Mouse (Mus musculus): Measurements from ENCODE around the gene Wdr61. TPM values are rescaled to one million over a fixed set of nuclear protein-coding genes. Genes with fewer than 3 reads are reported as not detected.
A peak's percentile ranks its signal among the peaks of the same experiment; 100 is the strongest.

Wdr61 gene
- total RNA-seq, 2 experiments from 2014 or later = 49.7 to 62.1 TPM

DNA sequence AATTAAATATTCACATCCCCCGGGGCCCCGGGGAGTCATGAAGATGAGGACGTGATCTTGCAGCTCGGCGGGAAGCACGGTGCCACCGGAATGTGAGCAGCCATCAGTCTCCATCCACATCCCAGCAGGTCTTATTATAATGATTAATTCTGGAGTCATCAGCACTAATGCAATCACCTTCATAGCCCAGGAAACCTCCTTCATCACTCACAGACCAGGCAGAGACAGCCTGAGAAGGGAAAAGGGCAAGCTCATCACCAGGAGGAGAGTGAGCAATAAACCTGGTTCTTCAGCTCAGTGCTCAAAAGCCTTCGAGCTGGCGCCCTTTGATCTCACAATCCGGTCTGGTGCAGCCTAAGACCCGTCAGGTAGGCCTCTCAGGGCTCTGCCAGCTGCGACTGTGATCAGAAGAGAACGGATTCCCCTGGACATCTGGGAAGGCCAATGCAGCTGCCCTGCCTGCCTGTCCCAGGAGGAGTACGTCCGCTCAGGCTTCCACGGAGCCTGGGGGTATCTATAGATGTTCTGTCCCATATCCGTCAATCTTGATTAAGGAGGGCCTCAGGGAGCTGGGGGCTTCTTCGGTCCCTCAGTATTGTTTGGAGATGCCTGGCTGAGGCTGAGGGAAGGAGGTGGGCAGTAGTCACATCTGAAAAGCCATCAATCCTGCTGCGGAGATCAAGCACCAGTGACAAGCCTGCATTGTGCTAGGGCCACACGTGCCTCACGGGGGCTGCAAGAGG, 18.1 kb upstream of the Wdr61 start:
- DNase-seq (ENCODE audit: extremely low spot score in 1 of 2, low spot score in 2 of 2) = no peak
- H3K4me3 ChIP-seq = no peak overlapping the region
- no peak overlapping the region for H3K27ac ChIP-seq
- intact Hi-C loops (cut with DNase I) = loop anchor here (5.0 kb wide), 1 partner anchor 60 kb away; no protein-coding TSS in a partner anchor
- no peak for TF ChIP-seq CTCF (IDR thresholded peaks at IDR 0.05)

DNA sequence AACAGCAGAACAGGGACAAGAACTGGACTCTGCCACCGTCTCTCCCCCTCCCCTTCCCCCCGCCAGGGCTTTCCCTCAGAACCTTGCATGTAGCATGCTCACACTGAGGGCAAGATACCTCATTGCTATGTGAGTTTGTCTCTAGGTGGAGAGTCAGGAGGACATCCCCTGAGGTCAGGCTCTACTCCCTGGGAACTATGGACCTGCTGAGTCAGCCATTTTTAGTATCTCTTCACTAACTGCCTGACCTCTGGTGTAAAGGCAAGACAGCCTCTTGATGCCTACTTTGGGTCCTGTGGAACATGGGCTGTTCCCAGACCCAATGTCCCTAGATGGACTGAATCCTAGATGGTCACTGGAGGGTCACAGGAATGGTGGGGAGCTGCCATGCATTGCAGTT, 17.4 kb upstream of the Wdr61 start:
- no peak for DNase-seq (ENCODE audit: extremely low spot score in 1 of 2, low spot score in 2 of 2)
- no peak for TF ChIP-seq CTCF (IDR thresholded peaks at IDR 0.05)
- intact Hi-C loops (cut with DNase I) = loop anchor here (5.0 kb wide), 1 partner anchor 61 kb away; no protein-coding TSS in a partner anchor
- Histone ChIP-seq H3K27ac (no peak overlapping the region), H3K4me3 (no peak overlapping the region)

- no peak for DNase-seq (ENCODE audit: extremely low spot score in 1 of 2, low spot score in 2 of 2)
- TF ChIP-seq CTCF (IDR thresholded peaks at IDR 0.05) = no peak
- intact Hi-C loops (cut with DNase I) = loop anchor here (5.0 kb wide), 1 partner anchor 62 kb away; no protein-coding TSS in a partner anchor
Measured at GRCm38 (mm10) chr9:54750215-54750981, 16.1 kb upstream of the Wdr61 start.

GRCm38 (mm10) chr9:54745740-54746370, 11.5 kb upstream of the Wdr61 start:
- H3K4me3 ChIP-seq = no peak overlapping the region
- H3K27ac ChIP-seq = no peak overlapping the region
- intact Hi-C loops (cut with DNase I) = no loop called here
- DNase-seq (ENCODE audit: extremely low spot score in 1 of 2, low spot score in 2 of 2) = no peak
- no peak for TF ChIP-seq CTCF (IDR thresholded peaks at IDR 0.05)

More at GRCm38 (mm10) chr9:54750215-54750981, 16.1 kb upstream of the Wdr61 start:
- no peak overlapping the region for H3K27ac ChIP-seq
- H3K4me3 ChIP-seq = no peak overlapping the region

DNA sequence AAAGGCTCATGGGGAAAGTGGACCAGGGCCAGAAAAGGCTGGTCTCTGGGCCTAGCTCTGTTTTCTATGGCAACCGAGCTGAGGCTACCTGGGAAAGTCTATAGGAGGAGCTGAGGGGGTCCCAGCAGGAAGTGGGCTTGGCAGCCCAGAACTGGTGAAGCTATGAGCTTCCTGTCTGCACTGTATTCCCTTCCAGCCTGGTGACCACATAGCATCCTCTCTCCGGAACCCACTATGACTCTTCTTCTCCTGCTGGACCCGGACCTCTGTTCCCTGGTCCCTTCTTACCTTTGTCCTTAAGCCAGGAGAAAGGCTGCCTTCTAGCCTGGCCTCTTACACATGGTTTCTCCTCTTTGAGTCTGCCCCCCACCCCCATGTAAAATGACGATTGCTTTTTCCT, 9.6 kb upstream of the Wdr61 start:
- no peak overlapping the region for H3K27ac ChIP-seq
- intact Hi-C loops (cut with DNase I) = no loop called here
- H3K4me3 ChIP-seq = no peak overlapping the region
- TF ChIP-seq CTCF (IDR thresholded peaks at IDR 0.05) = no peak
- no peak for DNase-seq (ENCODE audit: extremely low spot score in 1 of 2, low spot score in 2 of 2)

DNA sequence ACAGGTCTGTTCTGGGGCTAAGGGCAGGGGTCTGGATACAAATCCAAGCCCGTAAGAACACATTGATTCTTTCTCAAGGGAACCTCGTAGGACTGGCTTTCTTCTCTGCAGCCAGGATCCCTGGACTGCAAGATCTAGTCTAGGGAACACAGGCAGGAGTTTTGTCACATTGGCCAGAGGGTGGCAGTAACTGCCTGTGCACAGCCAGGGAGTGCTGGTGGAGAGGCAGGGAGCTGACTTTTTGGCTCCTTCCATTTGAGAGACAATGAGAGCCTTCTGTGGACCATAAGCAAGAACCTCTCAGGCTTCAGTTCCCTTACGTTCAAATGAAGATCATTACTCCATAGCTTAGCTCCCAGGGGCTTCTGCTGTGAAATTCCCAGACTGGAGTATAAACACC, 4.1 kb upstream of the Wdr61 start:
- Histone ChIP-seq H3K4me3 (no peak overlapping the region), H3K27ac (no peak overlapping the region)
- peak; percentile 47 to 58 for DNase-seq (ENCODE audit: extremely low spot score in 1 of 2, low spot score in 2 of 2)
- TF ChIP-seq CTCF (IDR thresholded peaks at IDR 0.05) = peak; percentile 80
- intact Hi-C loops (cut with DNase I) = loop anchor here (1.0 to 10.0 kb wide), 3 partner anchors 83 to 576 kb away; no protein-coding TSS in a partner anchor

- TF ChIP-seq CTCF (IDR thresholded peaks at IDR 0.05) = peak; percentile 62
- intact Hi-C loops (cut with DNase I) = loop anchor here (10.0 kb wide), 1 partner anchor 579 kb away; no protein-coding TSS in a partner anchor
- H3K27ac ChIP-seq = no peak overlapping the region
- no peak overlapping the region for H3K4me3 ChIP-seq
- DNase-seq (ENCODE audit: extremely low spot score in 1 of 2, low spot score in 2 of 2) = peak in 1 of 2 experiments; percentile 29
Measured at GRCm38 (mm10) chr9:54736284-54736701, 2.0 kb upstream of the Wdr61 start.

GRCm38 (mm10) chr9:54734639-54735252, 427 bp upstream of the Wdr61 start:
- intact Hi-C loops (cut with DNase I) = loop anchor here (10.0 kb wide), 1 partner anchor 580 kb away; no protein-coding TSS in a partner anchor
- no peak for DNase-seq (ENCODE audit: extremely low spot score in 1 of 2, low spot score in 2 of 2)
- peak overlapping the region; percentile 58 for H3K27ac ChIP-seq

DNA sequence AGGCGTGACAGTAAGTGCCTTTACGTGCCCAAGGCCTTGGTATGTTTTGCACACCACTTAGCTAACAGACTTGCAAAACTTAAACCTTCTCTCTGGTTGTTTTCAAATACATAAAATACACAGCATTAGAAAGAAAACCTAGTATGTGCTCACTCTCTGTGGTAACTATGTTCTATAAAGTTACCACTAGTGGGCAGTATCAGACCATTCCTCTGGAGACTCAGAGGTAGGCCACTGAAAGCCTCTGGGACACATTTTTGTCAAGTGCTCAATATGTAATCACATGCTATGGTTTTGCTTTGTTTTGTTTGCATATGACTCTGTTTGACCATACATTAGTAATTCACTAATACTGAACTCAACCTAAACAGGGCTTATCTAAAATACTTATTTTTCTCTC, 2.2 kb downstream of the Wdr61 start:
- intact Hi-C loops (cut with DNase I) = loop anchor here (10.0 kb wide), 1 partner anchor 583 kb away; no protein-coding TSS in a partner anchor
- peak; percentile 64 for TF ChIP-seq CTCF (IDR thresholded peaks at IDR 0.05)
- Histone ChIP-seq H3K27ac (no peak overlapping the region), H3K4me3 (no peak overlapping the region)
- DNase-seq (ENCODE audit: extremely low spot score in 1 of 2, low spot score in 2 of 2) = no peak

More at GRCm38 (mm10) chr9:54734639-54735252, 427 bp upstream of the Wdr61 start:
- TF ChIP-seq CTCF (IDR thresholded peaks at IDR 0.05) = no peak
- H3K4me3 ChIP-seq = peak overlapping the region; percentile 62

DNA sequence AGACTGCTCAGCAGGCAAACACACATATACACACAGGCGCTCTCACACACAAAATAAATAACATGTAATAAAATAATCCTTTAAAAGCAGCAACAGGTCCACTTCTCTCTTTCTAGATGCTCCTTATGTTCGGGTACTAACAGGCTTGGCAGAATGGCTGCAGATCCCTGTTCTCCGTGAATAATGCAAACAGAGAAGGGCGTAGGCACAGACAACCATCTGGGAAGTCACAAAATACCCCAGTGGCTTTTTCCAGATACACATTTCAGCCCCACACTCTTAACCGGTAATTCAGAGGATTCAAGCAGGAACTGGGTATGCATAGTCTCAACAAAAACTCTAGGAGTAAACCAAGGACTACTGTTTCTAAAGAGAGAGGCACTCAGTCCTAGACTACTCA, 8.0 kb downstream of the Wdr61 start:
- DNase-seq (ENCODE audit: extremely low spot score in 1 of 2, low spot score in 2 of 2) = no peak
- no peak for TF ChIP-seq CTCF (IDR thresholded peaks at IDR 0.05)
- H3K27ac ChIP-seq = no peak overlapping the region
- intact Hi-C loops (cut with DNase I) = no loop called here
- no peak overlapping the region for H3K4me3 ChIP-seq

GRCm38 (mm10) chr9:54722596-54722995, 11.7 kb downstream of the Wdr61 start:
- Histone ChIP-seq H3K27ac (no peak overlapping the region), H3K4me3 (no peak overlapping the region)
- no peak for TF ChIP-seq CTCF (IDR thresholded peaks at IDR 0.05)
- intact Hi-C loops (cut with DNase I) = no loop called here
- no peak for DNase-seq (ENCODE audit: extremely low spot score in 1 of 2, low spot score in 2 of 2)
